Mouse (Mus musculus) erythroblast, embryonic 14.5 days (primary cell): ENCODE results near the gene 1500009C09Rik.
"Not testable (repeated sequence)": the region's sequence is repeated elsewhere in the genome, so short reads cannot be mapped to it uniquely, and the experiment has no call there.

ENCODE experiments used
- GATA1 ChIP-seq: IDR thresholded peaks from 2 replicates; pipeline ENCODE4 v1.6.1; 2012; ENCODE audit warnings: low read length, inconsistent platforms, mixed read lengths
- TAL1 ChIP-seq: IDR thresholded peaks from 3 replicates; pipeline ENCODE4 v1.6.1; 2012; ENCODE audit warnings: low read length, inconsistent platforms, mixed read lengths

- not testable (repeated sequence) for TF ChIP-seq GATA1, TAL1
Measured at GRCm38 (mm10) chr15:82244805-82245161, 7.4 kb upstream of the 1500009C09Rik start.
